Mouse (Mus musculus) megakaryocyte, embryonic 14.5 days (primary cell): ENCODE data around the gene Ddx43.

ENCODE experiments used
- FLI1 ChIP-seq: IDR thresholded peaks from 2 replicates; pipeline ENCODE4 v1.6.1; 2012; ENCODE audit warnings: low read length, inconsistent platforms, mixed read lengths
- GATA1 ChIP-seq: IDR thresholded peaks from 3 replicates; pipeline ENCODE4 v1.6.1; 2012; ENCODE audit warnings: mixed read lengths, low read length, inconsistent platforms, borderline replicate concordance

- TF ChIP-seq GATA1 = no peak
- no peak for TF ChIP-seq FLI1
Observed at GRCm38 (mm10) chr9:78463337-78463736, 67.8 kb downstream of the Ddx43 start.
